Mouse (Mus musculus): ENCODE results near the gene Iqsec2. TPM values are rescaled to one million over a fixed set of nuclear protein-coding genes. Genes with fewer than 3 reads are reported as not detected.

The Iqsec2 gene
- total and polyA plus RNA-seq, 3 experiments: 0.19 to 1.7 TPM; not detected in 1

- H3K27me3 ChIP-seq (ENCODE audit: control insufficient read depth in 1 of 2, insufficient read depth in 2 of 2, low read length in 2 of 2): no peaks in the 10 kb centered on the region
Observed at GRCm38 (mm10) chrX:152222226-152222625, 78.2 kb downstream of the Iqsec2 start.

GRCm38 (mm10) chrX:152223313-152223712, 79.2 kb downstream of the Iqsec2 start:
- Histone ChIP-seq H3K9ac (ENCODE audit: control insufficient read depth, low read depth, low read length, poor library complexity, severe bottlenecking) (no peak overlapping the region), H3K4me1 (ENCODE audit: control insufficient read depth in 1 of 2, insufficient read depth in 2 of 2, low read length in 2 of 2) (no peaks in the 10 kb centered on the region), H3K36me3 (ENCODE audit: control insufficient read depth in 1 of 2, insufficient read depth in 2 of 2, low read length in 2 of 2) (no peaks in the 10 kb centered on the region), H3K9me3 (replicated peaks; ENCODE audit: insufficient read depth, low read length) (no peaks in the 10 kb centered on the region), H3K27ac (ENCODE audit: control insufficient read depth, low read depth, low read length) (no peak overlapping the region), H3K79me2 (ENCODE audit: control insufficient read depth, insufficient read depth, low read length, poor library complexity) (no peaks in the 10 kb centered on the region), H3K27me3 (ENCODE audit: control insufficient read depth in 1 of 2, insufficient read depth in 2 of 2, low read length in 2 of 2) (no peaks in the 10 kb centered on the region), H3K4me3 (ENCODE audit: control insufficient read depth in 1 of 2, insufficient read depth in 1 of 2, low read depth in 2 of 2, low read length in 2 of 2) (no peak overlapping the region)
- DNase-seq (ENCODE audit: low read depth, low spot score): no peak
- TF ChIP-seq TBP (IDR thresholded peaks at IDR 0.05; ENCODE audit: low read depth, low read length) (no peak), ETS1 (IDR thresholded peaks at IDR 0.05; ENCODE audit: low read depth, low read length) (no peak), JUND (IDR thresholded peaks at IDR 0.05; ENCODE audit: low read depth, low read length) (no peak), MXI1 (IDR thresholded peaks at IDR 0.05; ENCODE audit: low read depth, low read length) (no peak), SMC3 (IDR thresholded peaks at IDR 0.05; ENCODE audit: low read depth, low read length) (no peak), MEF2A (IDR thresholded peaks at IDR 0.05; ENCODE audit: extremely low read depth, insufficient replicate concordance, low read depth, low read length, poor library complexity, severe bottlenecking) (no peak), MAZ (IDR thresholded peaks at IDR 0.05; ENCODE audit: low read depth, low read length) (no peak), NELFE (IDR thresholded peaks at IDR 0.05; ENCODE audit: low read depth, low read length) (no peak), POLR2AphosphoS2 (IDR thresholded peaks at IDR 0.05; ENCODE audit: low read length) (no peak), CTCF (IDR thresholded peaks at IDR 0.05 in 2 of 3, conservative IDR thresholded peaks at IDR 0.05 in 1 of 3; ENCODE audit: control insufficient read depth in 1 of 3, insufficient read depth in 1 of 3, low read depth in 2 of 3, low read length in 3 of 3, poor library complexity in 1 of 3, severe bottlenecking in 1 of 3) (no peak), ZC3H11A (IDR thresholded peaks at IDR 0.05; ENCODE audit: low read depth, low read length) (no peak), TCF12 (IDR thresholded peaks at IDR 0.05; ENCODE audit: low read depth, low read length) (no peak), GATA1 (IDR thresholded peaks at IDR 0.05; ENCODE audit: low read depth, low read length) (no peak), POLR2A (IDR thresholded peaks at IDR 0.05; ENCODE audit: control insufficient read depth in 1 of 2, insufficient read depth in 1 of 2, low read depth in 1 of 2, low read length in 2 of 2, poor library complexity in 1 of 2) (no peak), MYB (IDR thresholded peaks at IDR 0.05; ENCODE audit: low read depth, low read length) (no peak), USF2 (IDR thresholded peaks at IDR 0.05; ENCODE audit: borderline replicate concordance in 1 of 2, insufficient read depth in 1 of 2, low read depth in 1 of 2, low read length in 2 of 2) (no peak), ZKSCAN1 (IDR thresholded peaks at IDR 0.05; ENCODE audit: low read depth, low read length) (no peak), ZNF384 (IDR thresholded peaks at IDR 0.05; ENCODE audit: low read depth, low read length) (no peak), CHD2 (IDR thresholded peaks at IDR 0.05; ENCODE audit: low read length) (no peak)

More at GRCm38 (mm10) chrX:152222226-152222625, 78.2 kb downstream of the Iqsec2 start:
- H3K79me2 ChIP-seq (ENCODE audit: control insufficient read depth, insufficient read depth, low read length, poor library complexity): no peaks in the 10 kb centered on the region
- DNase-seq (ENCODE audit: low read depth, low spot score): no peak
- no peak overlapping the region for H3K9ac ChIP-seq (ENCODE audit: control insufficient read depth, low read depth, low read length, poor library complexity, severe bottlenecking)
- no peak overlapping the region for H3K4me3 ChIP-seq (ENCODE audit: control insufficient read depth in 1 of 2, insufficient read depth in 1 of 2, low read depth in 2 of 2, low read length in 2 of 2)
- 0 out of 4 replicates have a peak, but pooled peaks cover 0 to 2% of the 10 kb centered on the region in 2 experiments for H3K36me3 ChIP-seq (ENCODE audit: control insufficient read depth in 1 of 2, insufficient read depth in 2 of 2, low read length in 2 of 2)
- H3K27ac ChIP-seq (ENCODE audit: control insufficient read depth, low read depth, low read length): no peak overlapping the region
- peaks cover 0 to 3% of the 10 kb centered on the region in 2 experiments; a peak in 2 of 4 replicates for H3K4me1 ChIP-seq (ENCODE audit: control insufficient read depth in 1 of 2, insufficient read depth in 2 of 2, low read length in 2 of 2)
- no peak for TF ChIP-seq MAFK (IDR thresholded peaks at IDR 0.05; ENCODE audit: borderline replicate concordance, low read depth, low read length)
- TF ChIP-seq TAL1 (IDR thresholded peaks at IDR 0.05; ENCODE audit: low read length): no peak
- TF ChIP-seq ETS1 (IDR thresholded peaks at IDR 0.05; ENCODE audit: low read depth, low read length): no peak
- TF ChIP-seq E2F4 (IDR thresholded peaks at IDR 0.05; ENCODE audit: borderline replicate concordance, low read depth, low read length): no peak
- no peak for TF ChIP-seq USF2 (IDR thresholded peaks at IDR 0.05; ENCODE audit: borderline replicate concordance in 1 of 2, insufficient read depth in 1 of 2, low read depth in 1 of 2, low read length in 2 of 2)
- no peak for TF ChIP-seq JUND (IDR thresholded peaks at IDR 0.05; ENCODE audit: low read depth, low read length)
- TF ChIP-seq CHD1 (IDR thresholded peaks at IDR 0.05; ENCODE audit: low read depth, low read length): no peak
- TF ChIP-seq MXI1 (IDR thresholded peaks at IDR 0.05; ENCODE audit: low read depth, low read length): no peak
- no peak for TF ChIP-seq USF1 (IDR thresholded peaks at IDR 0.05; ENCODE audit: low read depth, low read length)
- no peak for TF ChIP-seq MYC (IDR thresholded peaks at IDR 0.05; ENCODE audit: low read depth, low read length)
- no peak for TF ChIP-seq TBP (IDR thresholded peaks at IDR 0.05; ENCODE audit: low read depth, low read length)
- TF ChIP-seq ZC3H11A (IDR thresholded peaks at IDR 0.05; ENCODE audit: low read depth, low read length): no peak
- TF ChIP-seq GATA1 (IDR thresholded peaks at IDR 0.05; ENCODE audit: low read depth, low read length): no peak
- no peak for TF ChIP-seq POLR2A (IDR thresholded peaks at IDR 0.05; ENCODE audit: control insufficient read depth in 1 of 2, insufficient read depth in 1 of 2, low read depth in 1 of 2, low read length in 2 of 2, poor library complexity in 1 of 2)
- no peak for TF ChIP-seq POLR2AphosphoS5 (IDR thresholded peaks at IDR 0.05; ENCODE audit: borderline replicate concordance, low read depth, low read length)
- no peak for TF ChIP-seq ZMIZ1 (IDR thresholded peaks at IDR 0.05; ENCODE audit: low read depth, low read length)
- no peak for TF ChIP-seq CTCF (IDR thresholded peaks at IDR 0.05 in 2 of 3, conservative IDR thresholded peaks at IDR 0.05 in 1 of 3; ENCODE audit: control insufficient read depth in 1 of 3, insufficient read depth in 1 of 3, low read depth in 2 of 3, low read length in 3 of 3, poor library complexity in 1 of 3, severe bottlenecking in 1 of 3)
- no peak for TF ChIP-seq MEF2A (IDR thresholded peaks at IDR 0.05; ENCODE audit: extremely low read depth, insufficient replicate concordance, low read depth, low read length, poor library complexity, severe bottlenecking)
- TF ChIP-seq POLR2AphosphoS2 (IDR thresholded peaks at IDR 0.05; ENCODE audit: low read length): no peak
- no peak for TF ChIP-seq NRF1 (IDR thresholded peaks at IDR 0.05; ENCODE audit: insufficient read depth, low read depth, low read length, poor library complexity, severe bottlenecking)
- H3K9me3 ChIP-seq (replicated peaks; ENCODE audit: insufficient read depth, low read length): no peaks in the 10 kb centered on the region

Data from MEL (cell line).